Mouse (Mus musculus) adrenal gland, adult (tissue): ENCODE data around the gene Cavin2.

ENCODE experiments used
- DNase-seq, 2 experiments: peaks; one replicate each; pipeline ENCODE4 v3.0.0; 2022 to 2023; ENCODE audit warnings: low spot score in 1 of 2; ENCODE audit not compliant: inconsistent age in 2 of 2

The Cavin2 gene

DNA sequence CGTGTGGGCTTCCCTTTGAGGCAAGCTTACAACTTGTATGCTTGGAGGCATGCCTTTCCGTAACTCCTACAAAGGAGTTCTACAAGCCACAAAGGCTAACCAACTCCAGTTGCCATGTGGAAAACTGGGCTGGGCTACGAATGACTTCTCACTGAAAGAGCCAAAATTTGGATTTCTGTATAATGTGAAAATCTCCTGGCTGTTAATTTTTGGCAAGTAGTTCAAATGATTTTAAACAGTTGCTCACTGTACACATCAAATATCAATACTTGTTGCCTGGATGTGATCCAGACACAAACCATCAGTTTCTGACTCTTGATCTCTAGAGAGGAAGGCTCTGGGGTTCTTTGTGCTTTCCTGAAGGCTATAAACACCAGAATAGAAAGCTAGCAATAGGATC is 18.1 kb downstream of the Cavin2 start:
- DNase-seq: no peak

DNA sequence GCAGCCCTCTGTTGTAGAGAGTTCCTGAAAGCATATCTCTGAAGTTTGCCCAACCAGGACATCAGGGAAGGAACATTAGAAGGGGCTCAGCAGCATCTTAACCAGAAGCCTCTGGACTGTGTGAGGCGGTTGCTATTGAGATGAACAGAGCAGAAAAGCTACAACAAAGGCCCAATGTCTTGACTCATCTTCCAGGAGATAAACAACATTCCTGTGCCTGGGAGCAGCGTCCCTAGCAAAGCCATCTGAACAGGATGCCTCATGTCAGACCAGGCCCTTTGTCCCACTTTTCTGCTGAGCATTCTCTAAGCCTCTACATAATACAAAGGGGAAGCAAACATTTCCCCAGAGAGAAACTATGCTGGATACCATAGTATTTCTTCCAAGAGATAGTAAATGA is 26.6 kb downstream of the Cavin2 start:
- DNase-seq: no peak

DNA sequence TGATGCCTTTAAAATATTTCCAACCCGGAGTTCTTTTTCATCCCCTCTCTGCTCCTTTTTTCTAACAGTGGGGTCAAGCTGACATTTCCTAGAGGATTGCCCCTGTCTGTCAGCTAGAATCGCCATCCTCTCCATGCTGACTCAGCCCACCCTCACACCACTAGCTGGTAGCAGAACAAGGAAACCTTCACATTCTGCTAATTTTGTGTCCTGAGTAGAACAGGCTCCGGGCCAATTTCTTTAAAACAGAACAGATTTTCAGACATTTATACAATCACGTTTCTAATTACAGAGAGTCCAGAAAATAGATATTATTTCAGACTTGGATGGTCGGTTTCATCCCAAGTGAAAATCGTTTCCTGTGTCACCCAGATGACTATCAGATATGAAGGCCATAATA is 34.6 kb downstream of the Cavin2 start:
- DNase-seq: no peak

DNA sequence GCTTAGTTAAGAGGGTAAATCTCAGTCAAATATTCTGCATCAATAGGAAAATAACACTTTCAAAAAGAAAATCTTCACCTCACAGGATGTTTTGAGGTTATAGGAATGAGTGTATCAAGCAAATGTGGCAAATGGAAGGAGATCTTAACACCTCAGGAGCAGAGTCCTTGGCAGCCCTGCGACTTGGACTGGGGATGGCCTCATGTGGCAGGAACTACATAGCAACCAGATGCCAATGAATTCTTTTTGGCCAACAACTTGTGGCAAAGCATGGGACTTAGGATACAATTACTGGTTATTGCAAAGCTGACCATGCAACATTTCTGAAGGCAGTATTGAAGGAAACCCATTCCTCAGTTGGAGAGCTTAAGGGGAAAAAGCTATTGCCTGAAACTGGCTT is 39.6 kb downstream of the Cavin2 start:
- no peak for DNase-seq

DNA sequence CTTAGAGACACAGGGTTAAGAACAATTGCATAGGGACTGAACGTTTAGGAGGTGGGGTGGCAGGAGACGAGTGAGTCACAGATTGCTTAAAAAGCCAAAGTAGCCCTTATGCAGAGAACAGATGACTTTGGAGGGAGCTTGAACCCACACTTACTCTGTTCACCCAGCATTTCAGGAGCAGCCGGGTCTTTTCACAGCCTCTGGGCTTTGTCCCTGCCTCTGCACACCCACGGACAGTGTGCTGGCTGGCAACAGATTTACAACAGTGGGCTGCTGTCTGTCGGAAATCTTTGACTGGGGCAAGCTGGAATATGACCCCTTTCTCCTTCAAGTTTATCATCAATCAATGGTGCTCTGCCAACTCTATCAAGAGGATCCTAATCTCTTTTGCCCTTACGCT is 44.1 kb downstream of the Cavin2 start:
- no peak for DNase-seq

DNA sequence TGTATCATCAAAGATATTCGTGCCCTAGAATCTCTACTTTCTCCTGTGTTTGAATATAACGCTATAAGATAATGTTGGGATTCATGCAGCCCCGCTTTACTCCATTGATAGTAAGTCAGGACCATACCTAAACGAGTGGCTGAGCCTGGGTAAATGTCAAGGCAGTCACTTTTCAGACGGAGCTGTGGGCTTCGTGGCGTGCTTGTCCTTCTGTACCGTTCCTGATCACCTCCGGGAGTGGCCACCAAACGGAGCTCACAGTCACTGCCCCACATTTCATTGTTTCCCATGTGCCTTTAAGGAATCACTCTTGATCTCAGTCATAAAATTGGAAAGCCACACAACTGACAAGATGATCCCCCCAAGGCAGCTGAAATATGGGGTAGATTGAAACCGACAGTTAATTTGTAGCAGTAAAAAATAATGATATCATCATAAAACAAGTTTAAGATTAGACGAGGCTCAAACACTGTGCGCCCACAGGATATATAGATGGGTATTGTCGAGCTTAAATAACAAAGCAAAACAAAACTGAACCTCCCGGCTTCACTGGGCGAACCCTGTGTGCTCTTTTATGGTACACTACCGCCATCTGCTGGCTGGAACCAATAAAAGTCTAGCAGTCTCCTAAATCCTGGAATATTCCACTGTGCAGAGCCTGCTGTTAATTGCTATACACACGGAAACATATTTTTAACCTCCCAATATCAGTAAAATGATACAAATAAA is 44.8 kb downstream of the Cavin2 start:
- peak; percentile 80 to 95 for DNase-seq

DNA sequence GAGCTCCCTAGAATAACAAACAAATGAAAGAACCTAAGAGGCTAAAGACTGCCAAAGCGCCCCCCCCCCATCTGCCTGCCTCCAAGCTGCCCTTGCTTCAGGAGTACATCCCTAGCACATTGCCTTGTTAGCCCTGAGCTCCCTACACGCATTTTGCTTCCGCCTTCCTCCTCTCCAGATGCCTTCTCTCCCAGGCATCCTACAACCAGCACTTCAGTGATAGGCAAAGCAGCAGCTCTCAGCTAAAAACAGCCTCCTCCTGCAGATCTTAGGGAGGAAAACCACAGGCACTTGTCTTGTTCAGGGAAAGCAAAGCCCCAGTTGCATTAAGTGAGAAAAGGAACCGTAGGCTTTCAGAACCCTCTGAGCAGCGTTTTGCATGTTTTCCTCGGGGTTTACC is 45.4 kb downstream of the Cavin2 start:
- DNase-seq: peak in 1 of 2 experiments; percentile 53

DNA sequence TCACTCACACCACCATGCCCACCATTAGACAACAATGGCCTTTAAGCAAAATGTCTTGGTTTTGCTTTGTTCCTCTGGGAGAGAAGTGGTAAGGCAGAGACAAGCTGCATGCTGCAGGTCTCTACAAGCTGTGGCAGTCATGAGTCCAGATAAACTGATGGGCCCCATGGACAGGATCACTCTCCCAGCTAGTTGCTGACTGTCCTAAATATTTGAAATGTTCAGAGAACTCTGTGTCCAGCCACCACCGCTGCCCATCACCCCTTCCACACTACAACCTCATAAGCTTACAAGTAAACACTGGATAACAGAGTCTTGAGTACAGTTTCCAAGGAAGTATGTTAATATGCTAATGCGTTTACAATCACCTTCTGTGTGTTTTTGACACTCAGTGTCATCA is 46.2 kb downstream of the Cavin2 start:
- DNase-seq: no peak

DNA sequence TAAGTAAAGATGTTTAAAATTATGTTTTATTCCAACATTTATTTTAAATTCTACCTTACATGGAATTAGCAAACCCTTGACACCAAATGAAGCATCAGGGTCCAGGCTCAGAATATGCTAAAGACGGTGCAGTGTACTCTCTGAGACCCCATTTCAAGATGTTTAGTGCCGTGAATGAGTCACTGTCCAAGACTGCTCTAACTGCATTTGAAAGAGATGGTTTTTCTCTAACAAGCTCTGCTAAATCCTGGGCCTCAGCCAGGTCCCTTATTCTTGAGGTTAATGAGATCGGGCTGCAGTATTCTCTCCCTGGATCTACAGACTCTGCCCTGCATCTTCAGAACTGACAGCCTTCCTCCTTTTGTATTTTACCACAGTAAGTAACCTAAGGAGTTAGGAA is 55.2 kb downstream of the Cavin2 start:
- DNase-seq: no peak

DNA sequence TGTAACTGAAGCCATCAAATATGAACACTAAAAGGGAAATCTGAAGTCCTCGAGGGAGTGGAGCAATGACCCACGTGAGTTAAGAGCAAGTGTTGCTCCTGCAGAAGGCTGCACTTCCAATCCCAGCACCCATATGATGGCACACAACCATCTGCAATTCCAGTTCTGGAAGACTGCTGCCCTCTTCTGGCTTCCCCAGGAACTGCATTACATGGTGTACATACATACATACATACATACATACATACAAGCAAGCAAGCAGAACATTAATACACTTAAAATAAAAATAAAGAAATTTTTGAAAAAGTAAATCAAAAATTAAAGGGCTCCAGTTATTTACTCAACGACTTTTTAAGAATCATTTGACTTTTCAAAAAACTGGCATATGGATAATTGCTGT is 58.7 kb downstream of the Cavin2 start:
- no peak for DNase-seq

DNA sequence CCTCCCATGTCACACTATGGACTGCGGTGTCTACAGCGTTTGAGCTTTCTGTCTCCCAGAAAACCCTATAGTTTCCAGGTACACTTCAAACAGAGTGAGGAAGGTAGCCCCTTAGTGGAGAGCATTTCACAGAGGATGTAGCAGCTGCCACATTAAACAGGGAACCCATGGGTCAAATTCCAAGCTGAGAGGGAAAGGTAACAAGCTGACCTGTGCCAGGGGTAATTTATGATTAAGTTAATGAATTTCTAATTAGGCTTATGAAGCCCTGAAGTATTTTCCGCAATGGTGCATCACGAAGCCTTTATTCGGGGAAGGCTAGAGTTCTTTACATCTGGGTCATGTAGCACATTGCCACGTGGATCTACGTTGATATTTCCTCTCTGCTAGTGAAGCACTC is 59.7 kb downstream of the Cavin2 start:
- DNase-seq: no peak

DNA sequence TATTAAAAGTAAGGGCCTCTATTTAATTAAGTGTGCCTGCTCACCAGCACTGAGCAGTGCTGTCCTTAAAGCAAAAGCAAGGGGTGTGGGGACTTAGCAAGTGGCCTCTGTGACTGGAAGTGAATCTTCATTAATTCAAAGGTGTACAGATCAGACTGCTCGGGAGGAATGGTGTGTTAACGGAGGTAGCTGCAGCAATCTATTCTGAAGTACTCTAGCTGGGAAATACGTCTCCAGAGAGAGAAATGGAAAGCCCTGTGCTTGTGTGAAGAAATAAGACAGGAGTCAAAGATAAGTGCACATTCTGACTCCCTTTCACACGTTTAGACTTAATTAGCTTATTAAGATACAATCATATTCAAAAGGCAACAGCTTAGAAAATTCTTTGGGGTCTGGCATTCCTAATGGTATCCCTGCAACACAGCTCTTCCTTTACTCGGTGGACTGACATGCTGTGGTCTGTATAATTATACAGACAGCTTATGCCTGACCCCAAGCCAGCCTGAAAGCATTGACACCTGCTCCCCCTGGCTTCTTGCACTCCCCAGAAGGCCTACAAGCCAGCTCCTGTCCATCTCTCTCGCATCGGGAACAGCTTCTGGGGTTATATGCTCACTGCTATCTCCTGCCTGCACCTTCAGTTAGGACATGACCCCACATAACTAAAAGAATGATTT is 60.5 kb downstream of the Cavin2 start:
- peak in 1 of 2 experiments; percentile 35 for DNase-seq
